In genomic region chr6:92480941-92481689, GRCm38 (mm10) we compare ENCODE assay signal across 8 mouse cellular contexts.
A peak's percentile ranks its signal among the peaks of the same experiment; 100 is the strongest.
DNase-seq lines count a peak whose midpoint lies in the region; ATAC-seq and TF ChIP-seq lines count a peak whose summit lies in the region.

No protein-coding gene starts in this region.

- H3K4me2 ChIP-seq in liver, embryonic 15.5 days = peak overlapping the region; percentile 35

- WGBS in liver, embryonic 15.5 days (ENCODE audit: insufficient replicate concordance) = 2% methylated on average over 21 of the region's 21 CpGs

- 0 out of 2 replicates have a peak, but pooled peaks cover 2% of the 10 kb centered on the region for H3K27me3 ChIP-seq in E14TG2a.4 (ENCODE audit: insufficient read depth, low read length)
- H3K27me3 ChIP-seq in liver, embryonic 15.5 days = peaks cover 18% of the 10 kb centered on the region

- peaks cover 26% of the 10 kb centered on the region for H3K4me1 ChIP-seq in E14TG2a.4 (replicated peaks; ENCODE audit: low read depth, low read length)
- H3K4me1 ChIP-seq in liver, embryonic 15.5 days (replicated peaks) = no peaks in the 10 kb centered on the region

- H3K4me3 ChIP-seq in E14TG2a.4 (replicated peaks; ENCODE audit: low read length) = peak overlapping the region; percentile 74
- H3K4me3 ChIP-seq in liver, embryonic 15.5 days (replicated peaks) = peak overlapping the region; percentile 18

- H3K9ac ChIP-seq in liver, embryonic 15.5 days = no peak overlapping the region

- intact Hi-C loops in heart, postnatal 36 days (cut with DNase I) = loop anchor here (5.0 kb wide), 3 partner anchors 51 to 246 kb away; no protein-coding TSS in a partner anchor

- 0 out of 2 replicates have a peak overlapping the region, but pooled peaks have one; percentile 19 for H3K27ac ChIP-seq in liver, embryonic 15.5 days (replicated peaks)

- DNase-seq in cerebellum, adult 9-10 months = peak; percentile 58
- DNase-seq in heart, postnatal 36 days = peak; percentile 72 to 80
- peak; percentile 81 to 90 for DNase-seq in layer of hippocampus, adult 18-20 months (ENCODE audit: low spot score in 2 of 2)
- peak; percentile 33 for DNase-seq in ovary, adult 18-20 months (ENCODE audit: low spot score)
- peak; percentile 58 to 67 for DNase-seq in urinary bladder, postnatal 4 days (ENCODE audit: low spot score in 2 of 2)

- H3K9me3 ChIP-seq in E14TG2a.4 (ENCODE audit: low read length) = no peaks in the 10 kb centered on the region
- no peaks in the 10 kb centered on the region for H3K9me3 ChIP-seq in liver, embryonic 15.5 days (replicated peaks)

- peak; percentile 66 for ATAC-seq in frontal cortex, adult (ENCODE audit: low TSS enrichment)
- ATAC-seq in liver, embryonic 15.5 days (ENCODE audit: insufficient read depth) = no peak

- no peaks in the 10 kb centered on the region for H3K36me3 ChIP-seq in E14TG2a.4 (ENCODE audit: insufficient read depth, low read length)
- H3K36me3 ChIP-seq in liver, embryonic 15.5 days (replicated peaks) = no peaks in the 10 kb centered on the region

- TF ChIP-seq CTCF in E14TG2a.4 (conservative IDR thresholded peaks at IDR 0.05; ENCODE audit: low read length) = no peak

Comparison
In these comparisons a context has a peak if more than half of its experiments do, and no peak if none do; other contexts are left out.
1. DNase-seq: peak in every context shown above with its lines; median percentile 86 in layer of hippocampus, adult 18-20 months; 76 in heart, postnatal 36 days; 62 in urinary bladder, postnatal 4 days; 58 in cerebellum, adult 9-10 months; 33 in ovary, adult 18-20 months.